Mouse (Mus musculus) liver, embryonic 16.5 days (tissue): ENCODE measurements around the gene Usf2. TPM values are rescaled to one million over a fixed set of nuclear protein-coding genes. Genes with fewer than 3 reads are reported as not detected.

Experiments
- ATAC-seq: fragments of 200-750 bp; cut with Nextera tagmentation; 2 replicates; pipeline ENCODE4 v1.8.0; 2017; ENCODE audit warnings: low read depth, mild to moderate bottlenecking, moderate number of reproducible peaks, moderate library complexity
- H3K27ac ChIP-seq: fragments of 300-500 bp; sonication (generic); 2 replicates; pipeline ENCODE4 v1.5.1; 2014; ENCODE audit warnings: mild to moderate bottlenecking, low read length
- H3K27me3 ChIP-seq: fragments of 300-500 bp; sonication (generic); 2 replicates; pipeline ENCODE4 v1.6.1; 2014; ENCODE audit warnings: low read depth, low read length, mixed read lengths; ENCODE audit not compliant: control insufficient read depth, insufficient read depth
- H3K36me3 ChIP-seq: fragments of 300-500 bp; sonication (generic); 2 replicates; pipeline ENCODE4 v1.6.1; 2014; ENCODE audit warnings: mild to moderate bottlenecking; ENCODE audit not compliant: control insufficient read depth, insufficient read depth
- H3K4me1 ChIP-seq: fragments of 300-500 bp; sonication (generic); 2 replicates; pipeline ENCODE4 v1.6.1; 2014; ENCODE audit warnings: low read depth, low read length, mixed read lengths; ENCODE audit not compliant: control insufficient read depth
- H3K4me2 ChIP-seq: fragments of 300-500 bp; sonication (generic); 2 replicates; pipeline ENCODE4 v1.6.1; 2014; ENCODE audit warnings: low read depth, low read length, mixed read lengths
- H3K4me3 ChIP-seq: fragments of 300-500 bp; sonication (generic); 2 replicates; pipeline ENCODE4 v1.5.1; 2014; ENCODE audit warnings: low read depth, mild to moderate bottlenecking, low read length
- H3K9ac ChIP-seq: fragments of 300-500 bp; sonication (generic); 2 replicates; pipeline ENCODE4 v1.6.1; 2014; ENCODE audit warnings: low read depth, low read length
- H3K9me3 ChIP-seq: fragments of 300-500 bp; sonication (generic); replicated peaks from 2 replicates; pipeline ENCODE4 v1.6.1; 2016; ENCODE audit warnings: low read length; ENCODE audit not compliant: control insufficient read depth
- WGBS: fragments of 180-500 bp; shearing (Covaris S2); extraction: QIAGEN DNeasy Blood & Tissue Kit; methylation state at CpG from one replicate; pipeline ENCODE4 v1.1.7; 2014; ENCODE audit not compliant: insufficient replicate concordance; 5-methylcytosine and 5-hydroxymethylcytosine counted together
- polyA plus RNA-seq: library from polyadenylated mRNA; unstranded; fragments of >200 nt; fragmentation: Nextera tagmentation; extraction: Ambion mirVana; gene quantifications from 2 replicates; pipeline ENCODE4 v1.2.1, GENCODE M21; 2015

The Usf2 gene
- polyA plus RNA-seq, 1 experiment from 2014 or later, result 7.9 TPM

- Histone ChIP-seq H3K4me3 (peak within 1 kb of the TSS; percentile 52), H3K27me3 (peaks cover 20% of the 10 kb centered on the region), H3K4me1 (peaks cover 2% of the 10 kb centered on the region; the same call in 1 of the 2 replicates), H3K9me3 (no peaks in the 10 kb centered on the region), H3K36me3 (no peaks in the 10 kb centered on the region), H3K4me2 (peak within 1 kb of the TSS; percentile 56), H3K27ac (peak within 1 kb of the TSS; percentile 76), H3K9ac (peak within 1 kb of the TSS; percentile 36)
- ATAC-seq, result peak; percentile 85
- WGBS, result 2% methylated on average over 37 of the region's 37 CpGs
Measured at GRCm38 (mm10) chr7:30973501-30974289, 17.1 kb upstream of the Usf2 start, which contains the start of gene Fam187b. Fam187b (plus strand) TSS chr7:30973790.

- WGBS, result 2% methylated on average over 16 of the region's 19 CpGs
- peaks cover 20% of the 10 kb centered on the region for H3K27me3 ChIP-seq
- H3K4me1 ChIP-seq, result peaks cover 2% of the 10 kb centered on the region; the same call in 1 of the 2 replicates
- H3K36me3 ChIP-seq, result no peaks in the 10 kb centered on the region
- peak within 1 kb of the TSS; percentile 52 for H3K4me3 ChIP-seq
- peak within 1 kb of the TSS; percentile 76 for H3K27ac ChIP-seq
- H3K9me3 ChIP-seq, result no peaks in the 10 kb centered on the region
- H3K9ac ChIP-seq, result peak within 1 kb of the TSS; percentile 36
- H3K4me2 ChIP-seq, result peak within 1 kb of the TSS; percentile 56
- peak; percentile 84 for ATAC-seq
Measured at GRCm38 (mm10) chr7:30973251-30973500, 16.6 kb upstream of the Usf2 start, which contains the start of gene Lsr. Lsr (minus strand) TSS chr7:30973464.

- no peaks in the 10 kb centered on the region for H3K9me3 ChIP-seq
- peak overlapping the region; percentile 52 for H3K4me3 ChIP-seq
- 9% methylated on average over 41 of the region's 41 CpGs for WGBS
- H3K27me3 ChIP-seq, result peaks cover 20% of the 10 kb centered on the region
- H3K27ac ChIP-seq, result no peak overlapping the region
- H3K9ac ChIP-seq, result peak overlapping the region; percentile 28
- no peaks in the 10 kb centered on the region for H3K36me3 ChIP-seq
- H3K4me1 ChIP-seq, result peaks cover 2% of the 10 kb centered on the region; the same call in 1 of the 2 replicates
- ATAC-seq, result peak; percentile 20
- peak overlapping the region; percentile 56 for H3K4me2 ChIP-seq
Measured at GRCm38 (mm10) chr7:30972426-30973250, 16.0 kb upstream of the Usf2 start.

GRCm38 (mm10) chr7:30971901-30972300 lies 15.3 kb upstream of the Usf2 start:
- Histone ChIP-seq H3K9ac (no peak overlapping the region), H3K27ac (no peak overlapping the region), H3K27me3 (peaks cover 20% of the 10 kb centered on the region), H3K4me3 (no peak overlapping the region; the same call in 1 of the 2 replicates), H3K4me1 (peaks cover 2% of the 10 kb centered on the region; the same call in 1 of the 2 replicates), H3K4me2 (peak overlapping the region; percentile 56), H3K36me3 (no peaks in the 10 kb centered on the region), H3K9me3 (no peaks in the 10 kb centered on the region)
- 73% methylated on average over 15 of the region's 15 CpGs for WGBS
- no peak for ATAC-seq

GRCm38 (mm10) chr7:30969174-30969573 lies 12.6 kb upstream of the Usf2 start:
- Histone ChIP-seq H3K36me3 (no peaks in the 10 kb centered on the region), H3K9me3 (no peaks in the 10 kb centered on the region), H3K4me2 (no peak overlapping the region), H3K27me3 (peaks cover 20% of the 10 kb centered on the region), H3K9ac (no peak overlapping the region), H3K27ac (no peak overlapping the region), H3K4me3 (no peak overlapping the region), H3K4me1 (peaks cover 2% of the 10 kb centered on the region; the same call in 1 of the 2 replicates)
- ATAC-seq, result no peak
- 63% methylated on average over 4 of the region's 4 CpGs for WGBS

- H3K9ac ChIP-seq, result no peak overlapping the region
- 74% methylated on average over 8 of the region's 8 CpGs for WGBS
- H3K4me3 ChIP-seq, result no peak overlapping the region
- H3K36me3 ChIP-seq, result no peaks in the 10 kb centered on the region
- H3K27me3 ChIP-seq, result peaks cover 20% of the 10 kb centered on the region
- H3K4me1 ChIP-seq, result peaks cover 4% of the 10 kb centered on the region; the same call in 1 of the 2 replicates
- H3K4me2 ChIP-seq, result no peak overlapping the region
- no peak overlapping the region for H3K27ac ChIP-seq
- ATAC-seq, result no peak
- H3K9me3 ChIP-seq, result no peaks in the 10 kb centered on the region
Measured at GRCm38 (mm10) chr7:30968611-30969010, 12.0 kb upstream of the Usf2 start.

- H3K27me3 ChIP-seq, result peaks cover under 1% of the 10 kb centered on the region; the same call in 1 of the 2 replicates
- no peak overlapping the region for H3K9ac ChIP-seq
- peaks cover 3% of the 10 kb centered on the region; the same call in 1 of the 2 replicates for H3K4me1 ChIP-seq
- no peaks in the 10 kb centered on the region for H3K9me3 ChIP-seq
- no peaks in the 10 kb centered on the region for H3K36me3 ChIP-seq
- ATAC-seq, result no peak
- no peak overlapping the region for H3K27ac ChIP-seq
- no peak overlapping the region for H3K4me3 ChIP-seq
- 45% methylated on average over 3 of the region's 3 CpGs for WGBS
- no peak overlapping the region for H3K4me2 ChIP-seq
Measured at GRCm38 (mm10) chr7:30966657-30967056, 10.1 kb upstream of the Usf2 start.

- Histone ChIP-seq H3K4me1 (peaks cover 3% of the 10 kb centered on the region; the same call in 1 of the 2 replicates), H3K9me3 (no peaks in the 10 kb centered on the region), H3K36me3 (no peaks in the 10 kb centered on the region), H3K27ac (no peak overlapping the region), H3K9ac (no peak overlapping the region), H3K27me3 (no peaks in the 10 kb centered on the region), H3K4me2 (no peak overlapping the region), H3K4me3 (no peak overlapping the region)
- 73% methylated on average over 14 of the region's 14 CpGs for WGBS
- ATAC-seq, result no peak
Measured at GRCm38 (mm10) chr7:30965677-30966076, 9.1 kb upstream of the Usf2 start.
